Mouse (Mus musculus) bone marrow, adult 2 months (tissue): Measurements from ENCODE around the gene 4931428F04Rik.
A peak's percentile ranks its signal among the peaks of the same experiment; 100 is the strongest.

ENCODE experiments used
- CTCF ChIP-seq: fragments of 200-500 bp; IDR thresholded peaks from 2 replicates; pipeline ENCODE4 v1.5.1; 2011; ENCODE audit warnings: low read length, control low read depth; ENCODE audit not compliant: control insufficient read depth, insufficient read depth
- POLR2A ChIP-seq: fragments of 200-500 bp; IDR thresholded peaks from 2 replicates; pipeline ENCODE4 v1.6.1; 2011; ENCODE audit warnings: low read depth, mild to moderate bottlenecking, control low read depth, low read length, borderline replicate concordance; ENCODE audit not compliant: control insufficient read depth

DNA sequence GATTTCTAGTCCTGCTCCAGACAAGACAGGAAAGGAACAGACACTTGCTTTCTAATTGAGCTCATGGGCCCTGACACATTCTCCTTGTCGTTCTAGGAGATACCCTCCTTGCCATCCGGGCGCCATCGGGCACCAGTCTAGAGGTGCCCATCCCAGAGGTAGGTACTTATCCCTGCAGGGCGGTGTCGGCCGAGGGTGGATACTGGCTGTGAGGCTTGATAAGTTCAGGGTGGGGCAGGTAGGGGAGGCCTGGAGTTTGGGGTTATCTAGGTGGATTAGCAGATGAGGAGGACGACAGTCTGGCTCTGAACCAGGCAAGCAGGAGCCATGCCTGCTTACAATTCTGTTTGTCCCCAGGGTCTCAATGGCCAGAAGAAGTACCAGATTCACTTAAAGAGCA is 10.3 kb upstream of the 4931428F04Rik start:
- TF ChIP-seq POLR2A (peak; percentile 84), CTCF (no peak)
